Mouse (Mus musculus): ENCODE data around the gene Fcor. TPM values are rescaled to one million over a fixed set of nuclear protein-coding genes. Genes with fewer than 3 reads are reported as not detected.

Gene Fcor
- total and polyA plus RNA-seq, 3 experiments, result 0.84 TPM; not detected in 2

- H3K4me1 ChIP-seq (ENCODE audit: control insufficient read depth in 1 of 2, insufficient read depth in 2 of 2, low read length in 2 of 2), result peaks cover 8 to 16% of the 10 kb centered on the region in 2 experiments
- H3K27me3 ChIP-seq (ENCODE audit: control insufficient read depth in 1 of 2, insufficient read depth in 2 of 2, low read length in 2 of 2), result no peaks in the 10 kb centered on the region
- H3K27ac ChIP-seq (ENCODE audit: control insufficient read depth, low read depth, low read length), result peak overlapping the region; percentile 20
- peak; percentile 80 for DNase-seq (ENCODE audit: low read depth, low spot score)
- no peaks in the 10 kb centered on the region for H3K9me3 ChIP-seq (replicated peaks; ENCODE audit: insufficient read depth, low read length)
- peak; percentile 75 for TF ChIP-seq ELF1 (IDR thresholded peaks at IDR 0.05; ENCODE audit: low read depth, low read length)
- peak; percentile 62 for TF ChIP-seq HCFC1 (IDR thresholded peaks at IDR 0.05; ENCODE audit: low read depth, low read length)
- TF ChIP-seq EP300 (IDR thresholded peaks at IDR 0.05; ENCODE audit: low read depth in 1 of 2, low read length in 2 of 2), result peak; percentile 43 to 47
- peak; percentile 45; the same call in 1 of the 2 replicates for TF ChIP-seq NELFE (IDR thresholded peaks at IDR 0.05; ENCODE audit: low read depth, low read length)
- no peak for TF ChIP-seq CTCF (IDR thresholded peaks at IDR 0.05 in 2 of 3, conservative IDR thresholded peaks at IDR 0.05 in 1 of 3; ENCODE audit: control insufficient read depth in 1 of 3, insufficient read depth in 1 of 3, low read depth in 2 of 3, low read length in 3 of 3, poor library complexity in 1 of 3, severe bottlenecking in 1 of 3)
- peak; percentile 64 for TF ChIP-seq GATA1 (IDR thresholded peaks at IDR 0.05; ENCODE audit: low read depth, low read length)
- TF ChIP-seq POLR2A (IDR thresholded peaks at IDR 0.05; ENCODE audit: control insufficient read depth in 1 of 2, insufficient read depth in 1 of 2, low read depth in 1 of 2, low read length in 2 of 2, poor library complexity in 1 of 2), result 0 out of 4 replicates have a peak, but pooled peaks of 1 of the 2 experiments have one; percentile 42
- no peak for TF ChIP-seq ZMIZ1 (IDR thresholded peaks at IDR 0.05; ENCODE audit: low read depth, low read length)
- TF ChIP-seq MAZ (IDR thresholded peaks at IDR 0.05; ENCODE audit: low read depth, low read length), result 0 out of 2 replicates have a peak, but pooled peaks have one; percentile 10
- H3K9ac ChIP-seq (ENCODE audit: control insufficient read depth, low read depth, low read length, poor library complexity, severe bottlenecking), result peak overlapping the region; percentile 85
- H3K36me3 ChIP-seq (ENCODE audit: control insufficient read depth in 1 of 2, insufficient read depth in 2 of 2, low read length in 2 of 2), result peaks cover 5 to 20% of the 10 kb centered on the region in 2 experiments; a peak in 3 of 4 replicates
- peaks cover 11% of the 10 kb centered on the region for H3K79me2 ChIP-seq (ENCODE audit: control insufficient read depth, insufficient read depth, low read length, poor library complexity)
- peak overlapping the region; percentile 85 to 87 for H3K4me3 ChIP-seq (ENCODE audit: control insufficient read depth in 1 of 2, insufficient read depth in 1 of 2, low read depth in 2 of 2, low read length in 2 of 2)
Measured at GRCm38 (mm10) chr8:3631478-3631875, 40.7 kb downstream of the Fcor start.

- H3K79me2 ChIP-seq (ENCODE audit: control insufficient read depth, insufficient read depth, low read length, poor library complexity), result peaks cover 11% of the 10 kb centered on the region
- peak; percentile 88 for DNase-seq (ENCODE audit: low read depth, low spot score)
- H3K27ac ChIP-seq (ENCODE audit: control insufficient read depth, low read depth, low read length), result peak within 1 kb of the TSS; percentile 20
- peak within 1 kb of the TSS; percentile 85 to 87 for H3K4me3 ChIP-seq (ENCODE audit: control insufficient read depth in 1 of 2, insufficient read depth in 1 of 2, low read depth in 2 of 2, low read length in 2 of 2)
- H3K27me3 ChIP-seq (ENCODE audit: control insufficient read depth in 1 of 2, insufficient read depth in 2 of 2, low read length in 2 of 2), result no peaks in the 10 kb centered on the region
- H3K36me3 ChIP-seq (ENCODE audit: control insufficient read depth in 1 of 2, insufficient read depth in 2 of 2, low read length in 2 of 2), result peaks cover 3 to 24% of the 10 kb centered on the region in 2 experiments; a peak in 3 of 4 replicates
- H3K4me1 ChIP-seq (ENCODE audit: control insufficient read depth in 1 of 2, insufficient read depth in 2 of 2, low read length in 2 of 2), result peaks cover 10 to 18% of the 10 kb centered on the region in 2 experiments
- no peaks in the 10 kb centered on the region for H3K9me3 ChIP-seq (replicated peaks; ENCODE audit: insufficient read depth, low read length)
- H3K9ac ChIP-seq (ENCODE audit: control insufficient read depth, low read depth, low read length, poor library complexity, severe bottlenecking), result peak within 1 kb of the TSS; percentile 85
- no peak for TF ChIP-seq EP300 (IDR thresholded peaks at IDR 0.05; ENCODE audit: low read depth in 1 of 2, low read length in 2 of 2)
- TF ChIP-seq MYC (IDR thresholded peaks at IDR 0.05; ENCODE audit: low read depth, low read length), result 0 out of 2 replicates have a peak, but pooled peaks have one; percentile 3
- peak; percentile 75 for TF ChIP-seq MAX (IDR thresholded peaks at IDR 0.05; ENCODE audit: low read length)
- TF ChIP-seq ZKSCAN1 (IDR thresholded peaks at IDR 0.05; ENCODE audit: low read depth, low read length), result no peak
- no peak for TF ChIP-seq RAD21 (IDR thresholded peaks at IDR 0.05; ENCODE audit: low read depth, low read length)
- TF ChIP-seq POLR2A (IDR thresholded peaks at IDR 0.05; ENCODE audit: control insufficient read depth in 1 of 2, insufficient read depth in 1 of 2, low read depth in 1 of 2, low read length in 2 of 2, poor library complexity in 1 of 2), result peak; percentile 81 to 84
- TF ChIP-seq TBP (IDR thresholded peaks at IDR 0.05; ENCODE audit: low read depth, low read length), result peak; percentile 39; the same call in 1 of the 2 replicates
- TF ChIP-seq ELF1 (IDR thresholded peaks at IDR 0.05; ENCODE audit: low read depth, low read length), result peak; percentile 98
- TF ChIP-seq USF2 (IDR thresholded peaks at IDR 0.05; ENCODE audit: borderline replicate concordance in 1 of 2, insufficient read depth in 1 of 2, low read depth in 1 of 2, low read length in 2 of 2), result no peak
- no peak for TF ChIP-seq JUND (IDR thresholded peaks at IDR 0.05; ENCODE audit: low read depth, low read length)
- TF ChIP-seq MYB (IDR thresholded peaks at IDR 0.05; ENCODE audit: low read depth, low read length), result 0 out of 2 replicates have a peak, but pooled peaks have one; percentile 30
- no peak for TF ChIP-seq E2F4 (IDR thresholded peaks at IDR 0.05; ENCODE audit: borderline replicate concordance, low read depth, low read length)
- peak; percentile 58 for TF ChIP-seq SIN3A (IDR thresholded peaks at IDR 0.05; ENCODE audit: low read length)
- TF ChIP-seq KAT2A (conservative IDR thresholded peaks at IDR 0.05; ENCODE audit: low read depth, low read length), result no peak
- TF ChIP-seq CHD2 (IDR thresholded peaks at IDR 0.05; ENCODE audit: low read length), result no peak
- TF ChIP-seq MXI1 (IDR thresholded peaks at IDR 0.05; ENCODE audit: low read depth, low read length), result peak; percentile 68; the same call in 1 of the 2 replicates
- no peak for TF ChIP-seq MAFK (IDR thresholded peaks at IDR 0.05; ENCODE audit: borderline replicate concordance, low read depth, low read length)
- no peak for TF ChIP-seq GATA1 (IDR thresholded peaks at IDR 0.05; ENCODE audit: low read depth, low read length)
- TF ChIP-seq TCF12 (IDR thresholded peaks at IDR 0.05; ENCODE audit: low read depth, low read length), result peak; percentile 68
- TF ChIP-seq MAZ (IDR thresholded peaks at IDR 0.05; ENCODE audit: low read depth, low read length), result peak; percentile 52; the same call in 1 of the 2 replicates
- TF ChIP-seq POLR2AphosphoS5 (IDR thresholded peaks at IDR 0.05; ENCODE audit: borderline replicate concordance, low read depth, low read length), result no peak
- no peak for TF ChIP-seq ZNF384 (IDR thresholded peaks at IDR 0.05; ENCODE audit: low read depth, low read length)
- TF ChIP-seq MEF2A (IDR thresholded peaks at IDR 0.05; ENCODE audit: extremely low read depth, insufficient replicate concordance, low read depth, low read length, poor library complexity, severe bottlenecking), result no peak
- no peak for TF ChIP-seq CHD1 (IDR thresholded peaks at IDR 0.05; ENCODE audit: low read depth, low read length)
Measured at GRCm38 (mm10) chr8:3630647-3631477, 41.3 kb downstream of the Fcor start, which contains the start of gene Stxbp2. Gene Stxbp2 (plus strand): TSS chr8:3630955.
